Mouse (Mus musculus): Measurements from ENCODE around the gene Gm49661. TPM values are rescaled to one million over a fixed set of nuclear protein-coding genes. Genes with fewer than 3 reads are reported as not detected.

Gene Gm49661
- polyA plus RNA-seq, 1 experiment from 2014 or later = not detected

- Histone ChIP-seq H3K4me3 (peak overlapping the region; percentile 73), H3K36me3 (replicated peaks) (no peaks in the 10 kb centered on the region), H3K9me3 (no peaks in the 10 kb centered on the region), H3K4me1 (peaks cover 95% of the 10 kb centered on the region), H3K27me3 (replicated peaks; ENCODE audit: low read depth, poor library complexity, severe bottlenecking) (peaks cover 62% of the 10 kb centered on the region), H3K27ac (replicated peaks) (peak overlapping the region; percentile 69)
- 28% methylated on average over 11 of the region's 11 CpGs for WGBS
- DNase-seq (ENCODE audit: low spot score) = peak; percentile 30
Observed at GRCm38 (mm10) chr8:84980622-84981358, 11.6 kb upstream of the Gm49661 start.

GRCm38 (mm10) chr8:84979599-84980421, 10.6 kb upstream of the Gm49661 start:
- H3K27me3 ChIP-seq (replicated peaks; ENCODE audit: low read depth, poor library complexity, severe bottlenecking) = peaks cover 59% of the 10 kb centered on the region
- no peaks in the 10 kb centered on the region for H3K9me3 ChIP-seq
- DNase-seq (ENCODE audit: low spot score) = peak; percentile 90
- H3K36me3 ChIP-seq (replicated peaks) = peaks cover 6% of the 10 kb centered on the region
- H3K4me1 ChIP-seq = peaks cover 95% of the 10 kb centered on the region
- H3K4me3 ChIP-seq = peak overlapping the region; percentile 73
- H3K27ac ChIP-seq (replicated peaks) = peak overlapping the region; percentile 69
- 2% methylated on average over 42 of the region's 42 CpGs for WGBS

- WGBS = under 1% methylated on average over 63 of the region's 63 CpGs
- Histone ChIP-seq H3K9me3 (no peaks in the 10 kb centered on the region), H3K27ac (replicated peaks) (peak within 1 kb of the TSS; percentile 78), H3K36me3 (replicated peaks) (peaks cover 20% of the 10 kb centered on the region), H3K4me1 (peaks cover 82% of the 10 kb centered on the region), H3K27me3 (replicated peaks; ENCODE audit: low read depth, poor library complexity, severe bottlenecking) (peaks cover 56% of the 10 kb centered on the region), H3K4me3 (peak within 1 kb of the TSS; percentile 73)
- DNase-seq (ENCODE audit: low spot score) = peak; percentile 89
Observed at GRCm38 (mm10) chr8:84978248-84978940, 9.2 kb upstream of the Gm49661 start, which contains the start of gene Junb. TSS of gene Junb (minus strand) at chr8:84978718.

GRCm38 (mm10) chr8:84977435-84978247, 8.4 kb upstream of the Gm49661 start:
- peak overlapping the region; percentile 78 for H3K27ac ChIP-seq (replicated peaks)
- no peaks in the 10 kb centered on the region for H3K9me3 ChIP-seq
- H3K27me3 ChIP-seq (replicated peaks; ENCODE audit: low read depth, poor library complexity, severe bottlenecking) = peaks cover 54% of the 10 kb centered on the region
- H3K4me3 ChIP-seq = peak overlapping the region; percentile 73
- H3K36me3 ChIP-seq (replicated peaks) = peaks cover 28% of the 10 kb centered on the region
- WGBS = 1% methylated on average over 70 of the region's 70 CpGs
- DNase-seq (ENCODE audit: low spot score) = peak; percentile 73
- peaks cover 80% of the 10 kb centered on the region for H3K4me1 ChIP-seq

GRCm38 (mm10) chr8:84976763-84977434, 7.7 kb upstream of the Gm49661 start:
- H3K9me3 ChIP-seq = no peaks in the 10 kb centered on the region
- H3K36me3 ChIP-seq (replicated peaks) = peaks cover 35% of the 10 kb centered on the region
- DNase-seq (ENCODE audit: low spot score) = no peak
- H3K4me1 ChIP-seq = peaks cover 72% of the 10 kb centered on the region
- 2% methylated on average over 25 of the region's 25 CpGs for WGBS
- H3K4me3 ChIP-seq = peak overlapping the region; percentile 73
- H3K27ac ChIP-seq (replicated peaks) = peak overlapping the region; percentile 80
- H3K27me3 ChIP-seq (replicated peaks; ENCODE audit: low read depth, poor library complexity, severe bottlenecking) = peaks cover 46% of the 10 kb centered on the region

- 1% methylated on average over 61 of the region's 61 CpGs for WGBS
- DNase-seq (ENCODE audit: low spot score) = peak; percentile 95
- Histone ChIP-seq H3K36me3 (replicated peaks) (peaks cover 42% of the 10 kb centered on the region), H3K4me3 (peak overlapping the region; percentile 73), H3K27me3 (replicated peaks; ENCODE audit: low read depth, poor library complexity, severe bottlenecking) (peaks cover 43% of the 10 kb centered on the region), H3K4me1 (peaks cover 71% of the 10 kb centered on the region), H3K9me3 (no peaks in the 10 kb centered on the region), H3K27ac (replicated peaks) (peak overlapping the region; percentile 80)
Observed at GRCm38 (mm10) chr8:84976031-84976762, 7.0 kb upstream of the Gm49661 start.

GRCm38 (mm10) chr8:84975434-84975833, 6.2 kb upstream of the Gm49661 start:
- Histone ChIP-seq H3K4me1 (peaks cover 71% of the 10 kb centered on the region), H3K36me3 (replicated peaks) (peaks cover 49% of the 10 kb centered on the region), H3K27me3 (replicated peaks; ENCODE audit: low read depth, poor library complexity, severe bottlenecking) (peaks cover 35% of the 10 kb centered on the region), H3K9me3 (no peaks in the 10 kb centered on the region), H3K4me3 (peak overlapping the region; percentile 73), H3K27ac (replicated peaks) (no peak overlapping the region)
- DNase-seq (ENCODE audit: low spot score) = peak; percentile 74
- WGBS = 25% methylated on average over 7 of the region's 7 CpGs

GRCm38 (mm10) chr8:84974543-84975142, 5.4 kb upstream of the Gm49661 start:
- H3K27ac ChIP-seq (replicated peaks) = no peak overlapping the region
- peaks cover 50% of the 10 kb centered on the region for H3K36me3 ChIP-seq (replicated peaks)
- no peak for DNase-seq (ENCODE audit: low spot score)
- peaks cover 29% of the 10 kb centered on the region for H3K27me3 ChIP-seq (replicated peaks; ENCODE audit: low read depth, poor library complexity, severe bottlenecking)
- no peaks in the 10 kb centered on the region for H3K9me3 ChIP-seq
- 84% methylated on average over 8 of the region's 8 CpGs for WGBS
- H3K4me1 ChIP-seq = peaks cover 67% of the 10 kb centered on the region
- H3K4me3 ChIP-seq = peak overlapping the region; percentile 73; the same call in 1 of the 2 replicates

- H3K4me3 ChIP-seq = peak overlapping the region; percentile 21; the same call in 1 of the 2 replicates
- peaks cover 50% of the 10 kb centered on the region for H3K36me3 ChIP-seq (replicated peaks)
- no peak overlapping the region for H3K27ac ChIP-seq (replicated peaks)
- peaks cover 22% of the 10 kb centered on the region for H3K27me3 ChIP-seq (replicated peaks; ENCODE audit: low read depth, poor library complexity, severe bottlenecking)
- H3K9me3 ChIP-seq = no peaks in the 10 kb centered on the region
- WGBS = 67% methylated on average over 4 of the region's 4 CpGs
- peak; percentile 54 for DNase-seq (ENCODE audit: low spot score)
- H3K4me1 ChIP-seq = peaks cover 65% of the 10 kb centered on the region
Observed at GRCm38 (mm10) chr8:84973803-84974542, 4.7 kb upstream of the Gm49661 start.

- peaks cover 50% of the 10 kb centered on the region for H3K36me3 ChIP-seq (replicated peaks)
- 84% methylated on average over 1 of the region's 1 CpGs for WGBS
- H3K4me1 ChIP-seq = peaks cover 65% of the 10 kb centered on the region
Observed at GRCm38 (mm10) chr8:84973079-84973478, 3.8 kb upstream of the Gm49661 start.

More at GRCm38 (mm10) chr8:84973079-84973478, 3.8 kb upstream of the Gm49661 start:
- Histone ChIP-seq H3K27me3 (replicated peaks; ENCODE audit: low read depth, poor library complexity, severe bottlenecking) (peaks cover 13% of the 10 kb centered on the region), H3K4me3 (peak overlapping the region; percentile 22; the same call in 1 of the 2 replicates), H3K9me3 (no peaks in the 10 kb centered on the region), H3K27ac (replicated peaks) (no peak overlapping the region)
- DNase-seq (ENCODE audit: low spot score) = no peak
